Mouse (Mus musculus): ENCODE results near the gene Myo1e. TPM values are rescaled to one million over a fixed set of nuclear protein-coding genes. Genes with fewer than 3 reads are reported as not detected.

Gene Myo1e
- polyA plus RNA-seq, 1 experiment from 2014 or later, result 11.2 TPM

DNA sequence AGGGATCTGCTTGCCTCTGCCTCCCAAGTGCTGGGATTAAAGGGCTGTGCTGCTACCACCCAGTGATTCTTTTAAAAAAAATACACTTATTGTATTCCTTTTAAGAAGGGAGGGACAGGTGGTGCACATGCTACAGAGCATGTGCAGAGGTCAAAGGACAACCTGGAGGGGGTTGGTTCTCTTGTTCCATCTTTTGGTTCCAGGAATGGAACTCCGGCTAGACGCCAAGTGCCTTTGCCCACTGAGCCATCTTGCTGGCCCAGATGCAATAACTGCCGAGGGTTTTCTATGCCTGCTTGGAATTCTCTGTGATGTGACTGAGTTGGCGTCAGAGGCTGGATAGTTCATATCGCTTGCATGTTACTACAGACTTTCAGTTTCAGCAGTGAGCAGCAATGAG, 58.4 kb downstream of the Myo1e start:
- H3K27me3 ChIP-seq (ENCODE audit: control insufficient read depth, insufficient read depth, low read length), result no peaks in the 10 kb centered on the region
- ATAC-seq (ENCODE audit: insufficient number of reproducible peaks, insufficient read depth, low FRiP score, low read depth), result no peak
- no peak overlapping the region for H3K4me2 ChIP-seq (ENCODE audit: low read length)
- H3K4me3 ChIP-seq (ENCODE audit: control insufficient read depth in 1 of 2, insufficient read depth in 1 of 2, low read depth in 1 of 2, low read length in 2 of 2), result no peak overlapping the region
- no peak overlapping the region for H3K9ac ChIP-seq (ENCODE audit: low read length)
- peaks cover 17 to 30% of the 10 kb centered on the region in 2 experiments for H3K4me1 ChIP-seq (ENCODE audit: control insufficient read depth in 2 of 2, insufficient read depth in 2 of 2, low read length in 2 of 2)
- no peaks in the 10 kb centered on the region for H3K36me3 ChIP-seq (ENCODE audit: control insufficient read depth, insufficient read depth, low read length)
- WGBS, result 72% methylated on average over 5 of the region's 5 CpGs
- no peaks in the 10 kb centered on the region for H3K9me3 ChIP-seq (ENCODE audit: control insufficient read depth, low read length)
- H3K27ac ChIP-seq (replicated peaks in 1 of 2; ENCODE audit: control insufficient read depth in 1 of 2, insufficient read depth in 1 of 2, low read depth in 2 of 2, low read length in 2 of 2), result no peak overlapping the region

DNA sequence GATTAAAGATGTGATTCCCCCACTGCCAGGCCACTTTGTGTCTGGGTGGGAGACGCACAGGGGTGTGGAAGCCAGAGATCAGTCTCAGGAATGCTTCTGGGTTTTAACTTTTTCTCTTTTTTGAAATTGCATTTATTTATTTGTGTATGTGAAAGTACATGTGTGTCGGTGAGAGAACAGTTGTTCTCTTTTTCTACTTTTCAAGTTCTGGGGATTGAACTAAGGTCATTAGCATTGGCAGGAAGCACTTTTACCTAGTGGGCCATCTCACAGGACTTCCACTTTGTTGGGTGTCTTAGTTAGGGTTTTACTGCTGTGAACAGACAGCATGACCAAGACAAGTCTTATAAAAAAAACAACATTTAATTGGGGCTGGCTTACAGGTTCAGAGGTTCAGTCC, 59.0 kb downstream of the Myo1e start:
- H3K4me3 ChIP-seq (ENCODE audit: control insufficient read depth in 1 of 2, insufficient read depth in 1 of 2, low read depth in 1 of 2, low read length in 2 of 2), result no peak overlapping the region
- no peak overlapping the region for H3K9ac ChIP-seq (ENCODE audit: low read length)
- no peaks in the 10 kb centered on the region for H3K9me3 ChIP-seq (ENCODE audit: control insufficient read depth, low read length)
- no peak for ATAC-seq (ENCODE audit: insufficient number of reproducible peaks, insufficient read depth, low FRiP score, low read depth)
- no peaks in the 10 kb centered on the region for H3K36me3 ChIP-seq (ENCODE audit: control insufficient read depth, insufficient read depth, low read length)
- H3K27ac ChIP-seq (replicated peaks in 1 of 2; ENCODE audit: control insufficient read depth in 1 of 2, insufficient read depth in 1 of 2, low read depth in 2 of 2, low read length in 2 of 2), result no peak overlapping the region
- WGBS, result 97% methylated on average over 2 of the region's 2 CpGs
- no peak overlapping the region for H3K4me2 ChIP-seq (ENCODE audit: low read length)
- no peaks in the 10 kb centered on the region for H3K27me3 ChIP-seq (ENCODE audit: control insufficient read depth, insufficient read depth, low read length)
- H3K4me1 ChIP-seq (ENCODE audit: control insufficient read depth in 2 of 2, insufficient read depth in 2 of 2, low read length in 2 of 2), result peaks cover 17 to 30% of the 10 kb centered on the region in 2 experiments

DNA sequence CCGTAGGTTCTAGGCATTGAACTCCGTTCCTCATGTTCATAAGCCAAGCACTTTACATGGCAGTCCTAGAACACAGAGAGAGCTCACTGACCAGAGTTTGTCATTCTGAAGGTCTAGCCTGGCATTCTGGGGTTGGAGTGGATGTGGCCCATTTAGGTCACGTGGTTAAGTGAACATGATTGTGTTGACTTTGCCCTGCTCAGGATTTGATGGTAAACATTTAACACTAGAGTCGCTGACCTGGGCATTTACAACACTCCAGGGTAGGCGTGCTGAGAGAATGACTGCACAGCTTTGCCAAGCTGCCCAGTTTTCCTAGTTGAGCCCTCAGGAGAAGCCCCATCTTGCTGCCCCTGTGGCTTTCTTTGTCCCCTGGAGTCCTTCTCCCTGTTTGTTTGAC, 60.0 kb downstream of the Myo1e start:
- WGBS, result 82% methylated on average over 5 of the region's 5 CpGs
- no peak for ATAC-seq (ENCODE audit: insufficient number of reproducible peaks, insufficient read depth, low FRiP score, low read depth)

DNA sequence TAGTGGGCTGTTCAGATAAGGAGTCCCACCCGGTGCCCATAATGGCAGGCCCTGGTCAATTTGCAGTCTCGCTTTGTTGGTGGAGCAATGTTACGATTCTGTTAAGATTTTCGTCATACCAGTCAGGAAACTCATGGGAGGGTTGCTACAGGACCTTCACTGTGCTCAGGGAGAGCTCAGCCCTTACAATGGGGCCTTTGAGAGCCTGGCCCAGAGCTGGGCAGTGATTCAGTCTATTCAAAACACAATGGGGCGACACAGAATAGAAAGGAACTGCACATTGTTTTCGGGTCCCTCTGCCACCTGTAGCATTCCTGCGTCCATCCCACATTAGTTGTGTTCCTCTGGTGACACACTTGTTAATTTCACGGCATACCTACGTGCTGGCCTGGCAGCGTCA, 62.2 kb downstream of the Myo1e start:
- no peak for ATAC-seq (ENCODE audit: insufficient number of reproducible peaks, insufficient read depth, low FRiP score, low read depth)
- no peaks in the 10 kb centered on the region for H3K36me3 ChIP-seq (ENCODE audit: control insufficient read depth, insufficient read depth, low read length)
- H3K4me3 ChIP-seq (ENCODE audit: control insufficient read depth in 1 of 2, insufficient read depth in 1 of 2, low read depth in 1 of 2, low read length in 2 of 2), result no peak overlapping the region
- H3K27me3 ChIP-seq (ENCODE audit: control insufficient read depth, insufficient read depth, low read length), result no peaks in the 10 kb centered on the region
- peaks cover 0 to 7% of the 10 kb centered on the region in 2 experiments; a peak in 2 of 4 replicates for H3K4me1 ChIP-seq (ENCODE audit: control insufficient read depth in 2 of 2, insufficient read depth in 2 of 2, low read length in 2 of 2)
- H3K27ac ChIP-seq (replicated peaks in 1 of 2; ENCODE audit: control insufficient read depth in 1 of 2, insufficient read depth in 1 of 2, low read depth in 2 of 2, low read length in 2 of 2), result no peak overlapping the region
- WGBS, result 73% methylated on average over 10 of the region's 10 CpGs
- no peak overlapping the region for H3K4me2 ChIP-seq (ENCODE audit: low read length)
- H3K9ac ChIP-seq (ENCODE audit: low read length), result no peak overlapping the region
- H3K9me3 ChIP-seq (ENCODE audit: control insufficient read depth, low read length), result no peaks in the 10 kb centered on the region

More for the DNA sequence above, 60.0 kb downstream of the Myo1e start:
- Histone ChIP-seq H3K4me2 (ENCODE audit: low read length) (no peak overlapping the region), H3K27me3 (ENCODE audit: control insufficient read depth, insufficient read depth, low read length) (no peaks in the 10 kb centered on the region), H3K4me1 (ENCODE audit: control insufficient read depth in 2 of 2, insufficient read depth in 2 of 2, low read length in 2 of 2) (peaks cover 10 to 23% of the 10 kb centered on the region in 2 experiments), H3K9ac (ENCODE audit: low read length) (no peak overlapping the region), H3K27ac (replicated peaks in 1 of 2; ENCODE audit: control insufficient read depth in 1 of 2, insufficient read depth in 1 of 2, low read depth in 2 of 2, low read length in 2 of 2) (no peak overlapping the region), H3K4me3 (ENCODE audit: control insufficient read depth in 1 of 2, insufficient read depth in 1 of 2, low read depth in 1 of 2, low read length in 2 of 2) (no peak overlapping the region), H3K36me3 (ENCODE audit: control insufficient read depth, insufficient read depth, low read length) (no peaks in the 10 kb centered on the region), H3K9me3 (ENCODE audit: control insufficient read depth, low read length) (no peaks in the 10 kb centered on the region)

DNA sequence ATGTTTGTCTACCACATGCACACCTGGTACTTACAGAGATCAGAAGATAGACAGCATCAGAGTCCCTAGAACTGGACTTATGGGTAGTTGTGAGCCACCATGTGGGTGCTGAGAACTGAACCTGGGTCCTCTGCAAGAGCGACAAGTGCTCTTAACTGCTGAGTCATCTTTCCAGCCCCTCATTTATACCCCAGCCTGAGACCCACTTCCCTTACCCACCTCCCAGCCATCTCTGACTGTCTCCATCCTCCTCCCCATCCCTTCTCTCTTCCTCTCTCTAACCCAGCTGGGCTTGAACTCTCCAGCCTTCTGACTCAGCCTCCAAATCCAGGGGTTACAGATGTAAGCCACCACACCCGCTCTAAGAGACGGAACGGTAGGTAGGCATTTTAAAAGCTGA, 63.3 kb downstream of the Myo1e start:
- H3K4me1 ChIP-seq (ENCODE audit: control insufficient read depth in 2 of 2, insufficient read depth in 2 of 2, low read length in 2 of 2), result peaks cover 0 to 6% of the 10 kb centered on the region in 2 experiments; a peak in 1 of 4 replicates
- H3K36me3 ChIP-seq (ENCODE audit: control insufficient read depth, insufficient read depth, low read length), result no peaks in the 10 kb centered on the region
- no peak overlapping the region for H3K4me2 ChIP-seq (ENCODE audit: low read length)
- no peaks in the 10 kb centered on the region for H3K9me3 ChIP-seq (ENCODE audit: control insufficient read depth, low read length)
- no peak overlapping the region for H3K4me3 ChIP-seq (ENCODE audit: control insufficient read depth in 1 of 2, insufficient read depth in 1 of 2, low read depth in 1 of 2, low read length in 2 of 2)
- no peak overlapping the region for H3K27ac ChIP-seq (replicated peaks in 1 of 2; ENCODE audit: control insufficient read depth in 1 of 2, insufficient read depth in 1 of 2, low read depth in 2 of 2, low read length in 2 of 2)
- WGBS, result 92% methylated on average over 4 of the region's 4 CpGs
- no peak for ATAC-seq (ENCODE audit: insufficient number of reproducible peaks, insufficient read depth, low FRiP score, low read depth)
- no peak overlapping the region for H3K9ac ChIP-seq (ENCODE audit: low read length)
- H3K27me3 ChIP-seq (ENCODE audit: control insufficient read depth, insufficient read depth, low read length), result no peaks in the 10 kb centered on the region

- Histone ChIP-seq H3K9ac (ENCODE audit: low read length) (no peak overlapping the region), H3K4me3 (ENCODE audit: control insufficient read depth in 1 of 2, insufficient read depth in 1 of 2, low read depth in 1 of 2, low read length in 2 of 2) (no peak overlapping the region), H3K27me3 (ENCODE audit: control insufficient read depth, insufficient read depth, low read length) (no peaks in the 10 kb centered on the region), H3K4me1 (ENCODE audit: control insufficient read depth in 2 of 2, insufficient read depth in 2 of 2, low read length in 2 of 2) (peaks cover 0 to 6% of the 10 kb centered on the region in 2 experiments; a peak in 1 of 4 replicates), H3K9me3 (ENCODE audit: control insufficient read depth, low read length) (no peaks in the 10 kb centered on the region), H3K4me2 (ENCODE audit: low read length) (no peak overlapping the region), H3K27ac (replicated peaks in 1 of 2; ENCODE audit: control insufficient read depth in 1 of 2, insufficient read depth in 1 of 2, low read depth in 2 of 2, low read length in 2 of 2) (no peak overlapping the region), H3K36me3 (ENCODE audit: control insufficient read depth, insufficient read depth, low read length) (no peaks in the 10 kb centered on the region)
- 88% methylated on average over 7 of the region's 7 CpGs for WGBS
- ATAC-seq (ENCODE audit: insufficient number of reproducible peaks, insufficient read depth, low FRiP score, low read depth), result no peak
Measured at GRCm38 (mm10) chr9:70271137-70271536, 64.0 kb downstream of the Myo1e start.

DNA sequence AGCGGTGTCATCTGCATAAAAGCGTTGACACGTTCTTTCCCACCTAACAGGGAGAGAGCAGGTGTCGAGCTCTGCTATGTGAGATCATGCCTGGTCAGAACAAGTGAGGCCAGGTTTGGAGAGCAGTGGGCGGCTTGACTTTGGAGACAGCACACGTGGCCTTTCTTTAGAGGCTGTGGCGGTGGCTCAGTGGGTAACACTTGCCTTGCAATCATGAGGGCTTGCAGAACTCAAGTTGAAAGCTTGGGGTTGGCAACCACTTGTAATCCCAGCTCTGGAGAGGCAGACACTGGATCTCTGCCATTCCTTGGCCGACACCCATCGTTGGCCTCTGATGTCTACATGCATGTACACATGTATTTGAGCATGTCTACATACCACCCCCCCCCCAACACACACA, 64.5 kb downstream of the Myo1e start:
- Histone ChIP-seq H3K9ac (ENCODE audit: low read length) (no peak overlapping the region), H3K9me3 (ENCODE audit: control insufficient read depth, low read length) (no peaks in the 10 kb centered on the region), H3K4me3 (ENCODE audit: control insufficient read depth in 1 of 2, insufficient read depth in 1 of 2, low read depth in 1 of 2, low read length in 2 of 2) (no peak overlapping the region), H3K36me3 (ENCODE audit: control insufficient read depth, insufficient read depth, low read length) (no peaks in the 10 kb centered on the region), H3K27me3 (ENCODE audit: control insufficient read depth, insufficient read depth, low read length) (no peaks in the 10 kb centered on the region), H3K4me1 (ENCODE audit: control insufficient read depth in 2 of 2, insufficient read depth in 2 of 2, low read length in 2 of 2) (peaks cover 0 to 6% of the 10 kb centered on the region in 2 experiments; a peak in 1 of 4 replicates), H3K4me2 (ENCODE audit: low read length) (no peak overlapping the region), H3K27ac (replicated peaks in 1 of 2; ENCODE audit: control insufficient read depth in 1 of 2, insufficient read depth in 1 of 2, low read depth in 2 of 2, low read length in 2 of 2) (no peak overlapping the region)
- 87% methylated on average over 9 of the region's 9 CpGs for WGBS
- no peak for ATAC-seq (ENCODE audit: insufficient number of reproducible peaks, insufficient read depth, low FRiP score, low read depth)

GRCm38 (mm10) chr9:70274071-70274470, 66.9 kb downstream of the Myo1e start:
- H3K4me3 ChIP-seq (ENCODE audit: control insufficient read depth in 1 of 2, insufficient read depth in 1 of 2, low read depth in 1 of 2, low read length in 2 of 2), result no peak overlapping the region
- H3K9me3 ChIP-seq (ENCODE audit: control insufficient read depth, low read length), result no peaks in the 10 kb centered on the region
- no peaks in the 10 kb centered on the region for H3K36me3 ChIP-seq (ENCODE audit: control insufficient read depth, insufficient read depth, low read length)
- H3K4me1 ChIP-seq (ENCODE audit: control insufficient read depth in 2 of 2, insufficient read depth in 2 of 2, low read length in 2 of 2), result peaks cover 2 to 3% of the 10 kb centered on the region in 2 experiments; a peak in 2 of 4 replicates
- 89% methylated on average over 6 of the region's 6 CpGs for WGBS
- no peak overlapping the region for H3K27ac ChIP-seq (replicated peaks in 1 of 2; ENCODE audit: control insufficient read depth in 1 of 2, insufficient read depth in 1 of 2, low read depth in 2 of 2, low read length in 2 of 2)
- no peak overlapping the region for H3K9ac ChIP-seq (ENCODE audit: low read length)
- H3K4me2 ChIP-seq (ENCODE audit: low read length), result no peak overlapping the region
- ATAC-seq (ENCODE audit: insufficient number of reproducible peaks, insufficient read depth, low FRiP score, low read depth), result no peak
- no peaks in the 10 kb centered on the region for H3K27me3 ChIP-seq (ENCODE audit: control insufficient read depth, insufficient read depth, low read length)

Data from heart, embryonic 14.5 days (tissue).